Mouse (Mus musculus) kidney, embryonic 16.5 days (tissue): Measurements from ENCODE around the gene Dxo. TPM values are rescaled to one million over a fixed set of nuclear protein-coding genes. Genes with fewer than 3 reads are reported as not detected.
"Not testable (repeated sequence)": the region's sequence is repeated elsewhere in the genome, so short reads cannot be mapped to it uniquely, and the experiment has no call there.

Source experiments
- ATAC-seq: fragments of 200-750 bp; cut with Nextera tagmentation; 2 replicates; pipeline ENCODE4 v1.8.0; 2017; ENCODE audit warnings: moderate TSS enrichment; ENCODE audit not compliant: low FRiP score, low TSS enrichment
- H3K27ac ChIP-seq: fragments of 300-500 bp; sonication (generic); 2 replicates; pipeline ENCODE4 v1.5.1; 2014; ENCODE audit warnings: low read length
- H3K27me3 ChIP-seq: fragments of 300-500 bp; sonication (generic); 2 replicates; pipeline ENCODE4 v1.6.1; 2014; ENCODE audit warnings: low read length, control low read depth, mixed read lengths; ENCODE audit not compliant: insufficient read depth
- H3K36me3 ChIP-seq: fragments of 300-500 bp; sonication (generic); 2 replicates; pipeline ENCODE4 v1.6.1; 2014; ENCODE audit warnings: low read length, control low read depth, mixed read lengths; ENCODE audit not compliant: insufficient read depth
- H3K4me1 ChIP-seq: fragments of 300-500 bp; sonication (generic); 2 replicates; pipeline ENCODE4 v1.6.1; 2014; ENCODE audit warnings: low read length, control low read depth, mixed read lengths; ENCODE audit not compliant: insufficient read depth
- H3K4me2 ChIP-seq: fragments of 300-500 bp; sonication (generic); replicated peaks from 2 replicates; pipeline ENCODE4 v1.6.1; 2014; ENCODE audit warnings: low read depth, low read length
- H3K4me3 ChIP-seq: fragments of 300-500 bp; sonication (generic); 2 replicates; pipeline ENCODE4 v1.5.1; 2014; ENCODE audit warnings: mild to moderate bottlenecking, low read length
- H3K9ac ChIP-seq: fragments of 300-500 bp; sonication (generic); replicated peaks from 2 replicates; pipeline ENCODE4 v1.6.1; 2014; ENCODE audit warnings: low read length
- H3K9me3 ChIP-seq: fragments of 300-500 bp; sonication (generic); 2 replicates; pipeline ENCODE4 v1.6.1; 2016; ENCODE audit warnings: low read length, control low read depth
- WGBS: fragments of 180-500 bp; shearing (Covaris S2); extraction: QIAGEN DNeasy Blood & Tissue Kit; methylation state at CpG from one replicate; pipeline ENCODE4 v1.1.7; 2014; 5-methylcytosine and 5-hydroxymethylcytosine counted together
- polyA plus RNA-seq: library from polyadenylated mRNA; unstranded; fragments of >200 nt; fragmentation: Nextera tagmentation; extraction: Ambion mirVana; gene quantifications from 2 replicates; pipeline ENCODE4 v1.2.1, GENCODE M21; 2015

The Dxo gene
- 71.0 and 77.9 TPM in 2 replicates for polyA plus RNA-seq

- Histone ChIP-seq H3K27ac (peak within 1 kb of the TSS; percentile 80), H3K9ac (peak within 1 kb of the TSS; percentile 87), H3K4me3 (peak within 1 kb of the TSS; percentile 74), H3K27me3 (no peaks in the 10 kb centered on the region), H3K4me2 (peak within 1 kb of the TSS; percentile 97), H3K4me1 (peaks cover 16% of the 10 kb centered on the region), H3K36me3 (peaks cover 33% of the 10 kb centered on the region), H3K9me3 (no peaks in the 10 kb centered on the region)
- ATAC-seq = peak; percentile 94
- WGBS = under 1% methylated on average over 40 of the region's 40 CpGs
Observed at GRCm38 (mm10) chr17:34836856-34837221, at the start of gene Dxo, which contains the start of gene Stk19. Dxo (plus strand) TSS chr17:34837019. Stk19 (minus strand) TSS chr17:34836945.

- no peak overlapping the region for H3K27ac ChIP-seq
- no peak overlapping the region for H3K4me2 ChIP-seq
- H3K9ac ChIP-seq = no peak overlapping the region
- ATAC-seq = no peak
- H3K4me3 ChIP-seq = no peak overlapping the region
- 88% methylated on average over 10 of the region's 10 CpGs for WGBS
- 0 out of 2 replicates have a peak, but pooled peaks cover 4% of the 10 kb centered on the region for H3K9me3 ChIP-seq
- H3K4me1 ChIP-seq = no peaks in the 10 kb centered on the region
- H3K36me3 ChIP-seq = no peaks in the 10 kb centered on the region
- no peaks in the 10 kb centered on the region for H3K27me3 ChIP-seq
Observed at GRCm38 (mm10) chr17:34795016-34795415, 41.8 kb upstream of the Dxo start.

DNA sequence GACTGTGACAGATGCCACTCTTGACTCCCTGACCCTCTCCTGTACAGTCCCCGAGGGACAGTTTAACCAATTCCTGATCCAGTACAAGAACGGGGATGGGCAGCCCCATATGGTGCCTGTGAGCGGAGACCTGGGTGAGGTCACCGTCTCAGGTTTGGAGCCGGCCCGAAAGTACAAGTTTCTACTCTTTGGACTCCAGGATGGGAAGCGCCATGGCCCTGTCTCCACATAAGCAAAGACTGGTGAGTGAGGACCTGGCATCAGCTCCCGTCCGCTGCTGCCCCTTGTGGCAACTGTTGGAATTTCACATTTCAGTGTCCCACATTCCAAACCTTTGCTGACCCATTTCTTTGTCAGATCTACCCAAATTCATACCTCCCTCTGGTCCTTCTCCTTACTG lies 41.2 kb upstream of the Dxo start:
- Histone ChIP-seq H3K4me1 (no peaks in the 10 kb centered on the region), H3K4me2 (no peak overlapping the region), H3K27ac (no peak overlapping the region), H3K9me3 (0 out of 2 replicates have a peak, but pooled peaks cover 4% of the 10 kb centered on the region), H3K4me3 (no peak overlapping the region), H3K27me3 (no peaks in the 10 kb centered on the region), H3K36me3 (no peaks in the 10 kb centered on the region), H3K9ac (no peak overlapping the region)
- WGBS = 70% methylated on average over 9 of the region's 9 CpGs
- no peak for ATAC-seq

- WGBS = 86% methylated on average over 8 of the region's 8 CpGs
- H3K4me1 ChIP-seq = no peaks in the 10 kb centered on the region
- no peak overlapping the region for H3K9ac ChIP-seq
- 0 out of 2 replicates have a peak, but pooled peaks cover 4% of the 10 kb centered on the region for H3K9me3 ChIP-seq
- no peaks in the 10 kb centered on the region for H3K27me3 ChIP-seq
- no peak for ATAC-seq
- H3K4me3 ChIP-seq = no peak overlapping the region
- no peak overlapping the region for H3K4me2 ChIP-seq
- no peak overlapping the region for H3K27ac ChIP-seq
- H3K36me3 ChIP-seq = no peaks in the 10 kb centered on the region
Observed at GRCm38 (mm10) chr17:34796311-34797140, 40.3 kb upstream of the Dxo start.

GRCm38 (mm10) chr17:34797211-34797995 lies 39.4 kb upstream of the Dxo start:
- 82% methylated on average over 10 of the region's 10 CpGs for WGBS
- not testable (repeated sequence) for H3K36me3 ChIP-seq, ATAC-seq, H3K4me1 ChIP-seq, H3K9ac ChIP-seq, H3K27me3 ChIP-seq, H3K4me2 ChIP-seq, H3K4me3 ChIP-seq, H3K27ac ChIP-seq, H3K9me3 ChIP-seq

GRCm38 (mm10) chr17:34798071-34798470 lies 38.7 kb upstream of the Dxo start:
- not testable (repeated sequence) for H3K9ac ChIP-seq, ATAC-seq, H3K36me3 ChIP-seq, H3K4me3 ChIP-seq, H3K27me3 ChIP-seq, H3K4me1 ChIP-seq, H3K27ac ChIP-seq, H3K9me3 ChIP-seq, H3K4me2 ChIP-seq
- WGBS = 82% methylated on average over 6 of the region's 7 CpGs

GRCm38 (mm10) chr17:34798866-34799530 lies 37.8 kb upstream of the Dxo start:
- Histone ChIP-seq H3K9me3 (no peaks in the 10 kb centered on the region), H3K27ac (no peak overlapping the region), H3K4me3 (no peak overlapping the region), H3K27me3 (no peaks in the 10 kb centered on the region), H3K4me1 (no peaks in the 10 kb centered on the region), H3K9ac (no peak overlapping the region), H3K4me2 (no peak overlapping the region), H3K36me3 (no peaks in the 10 kb centered on the region)
- ATAC-seq = no peak
- 91% methylated on average over 15 of the region's 17 CpGs for WGBS

DNA sequence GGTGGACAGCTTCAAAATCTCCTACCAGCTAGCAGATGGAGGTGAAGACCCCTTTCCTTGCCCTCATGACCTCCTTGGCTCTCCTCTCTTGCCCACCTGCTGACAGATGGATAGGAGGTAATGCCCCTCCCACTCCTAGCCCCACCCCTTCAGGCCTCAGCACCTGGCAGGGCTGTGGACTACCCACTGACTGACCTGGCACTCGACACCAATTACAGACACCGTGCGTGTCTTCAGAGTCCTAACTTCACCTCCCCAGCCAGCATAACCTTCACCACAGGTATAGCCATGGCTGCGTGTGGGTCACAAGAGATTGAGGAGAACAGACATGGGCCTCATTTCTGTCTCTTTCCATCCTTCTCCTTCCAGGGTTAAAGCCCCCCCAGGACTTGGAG lies 37.3 kb upstream of the Dxo start:
- Histone ChIP-seq H3K4me3 (no peak overlapping the region), H3K9me3 (no peaks in the 10 kb centered on the region), H3K9ac (no peak overlapping the region), H3K27me3 (no peaks in the 10 kb centered on the region), H3K27ac (no peak overlapping the region), H3K4me1 (no peaks in the 10 kb centered on the region), H3K36me3 (no peaks in the 10 kb centered on the region), H3K4me2 (no peak overlapping the region)
- no peak for ATAC-seq
- 87% methylated on average over 4 of the region's 4 CpGs for WGBS

- not testable (repeated sequence) for H3K9ac ChIP-seq, H3K4me1 ChIP-seq, H3K27me3 ChIP-seq, ATAC-seq, H3K4me2 ChIP-seq, H3K9me3 ChIP-seq, H3K36me3 ChIP-seq, H3K4me3 ChIP-seq, H3K27ac ChIP-seq
- 96% methylated on average over 14 of the region's 16 CpGs for WGBS
Observed at GRCm38 (mm10) chr17:34800781-34801305, 36.0 kb upstream of the Dxo start.
